Mouse (Mus musculus): ENCODE results near the gene Hist1h4k. TPM values are rescaled to one million over a fixed set of nuclear protein-coding genes. Genes with fewer than 3 reads are reported as not detected.
"Not testable (repeated sequence)": the region's sequence is repeated elsewhere in the genome, so short reads cannot be mapped to it uniquely, and the experiment has no call there.

Gene Hist1h4k
- total and polyA plus RNA-seq, 2 experiments = 3.6 to 41.2 TPM

GRCm38 (mm10) chr13:21787760-21788593 lies 37.7 kb upstream of the Hist1h4k start:
- Histone ChIP-seq H3K27me3 (ENCODE audit: control insufficient read depth, insufficient read depth, low read length) (no peaks in the 10 kb centered on the region; the same call in 1 of the 2 replicates), H3K27ac (replicated peaks; ENCODE audit: insufficient read depth, low read depth, low read length) (no peak overlapping the region), H3K9ac (ENCODE audit: low read depth, low read length) (no peak overlapping the region), H3K4me3 (ENCODE audit: insufficient read depth, low read depth, low read length) (no peak overlapping the region), H3K79me2 (ENCODE audit: control insufficient read depth, insufficient read depth, low read length) (no peaks in the 10 kb centered on the region), H3K4me1 (ENCODE audit: control insufficient read depth, insufficient read depth, low read length) (peaks cover 2% of the 10 kb centered on the region; the same call in 1 of the 2 replicates), H3K36me3 (ENCODE audit: control insufficient read depth, insufficient read depth, low read length) (no peaks in the 10 kb centered on the region)
- WGBS = 48% methylated on average over 16 of the region's 21 CpGs
- TF ChIP-seq CTCF (IDR thresholded peaks at IDR 0.05; ENCODE audit: low read depth, low read length) (no peak), POLR2A (IDR thresholded peaks at IDR 0.05; ENCODE audit: extremely low read depth, insufficient read depth, low read length) (no peak)
- no peak for DNase-seq (ENCODE audit: extremely low read depth, low read depth, low spot score)

GRCm38 (mm10) chr13:21786899-21787629 lies 36.8 kb upstream of the Hist1h4k start, which contains the start of the genes Hist1h2an and Hist1h2bp:
TSS of gene Hist1h2an (minus strand) at chr13:21787218.
TSS of gene Hist1h2bp (plus strand) at chr13:21787461.
- DNase-seq (ENCODE audit: extremely low read depth, low read depth, low spot score) = peak; percentile 77
- not testable (repeated sequence) for H3K27me3 ChIP-seq (ENCODE audit: control insufficient read depth, insufficient read depth, low read length); H3K27ac ChIP-seq (replicated peaks; ENCODE audit: insufficient read depth, low read depth, low read length); H3K4me1 ChIP-seq (ENCODE audit: control insufficient read depth, insufficient read depth, low read length); H3K36me3 ChIP-seq (ENCODE audit: control insufficient read depth, insufficient read depth, low read length); H3K79me2 ChIP-seq (ENCODE audit: control insufficient read depth, insufficient read depth, low read length)
- Histone ChIP-seq H3K9ac (ENCODE audit: low read depth, low read length) (peak within 1 kb of the TSS; percentile 60; the same call in 1 of the 2 replicates), H3K4me3 (ENCODE audit: insufficient read depth, low read depth, low read length) (peak within 1 kb of the TSS; percentile 44; the same call in 1 of the 2 replicates)
- WGBS = under 1% methylated on average over 43 of the region's 63 CpGs

DNA sequence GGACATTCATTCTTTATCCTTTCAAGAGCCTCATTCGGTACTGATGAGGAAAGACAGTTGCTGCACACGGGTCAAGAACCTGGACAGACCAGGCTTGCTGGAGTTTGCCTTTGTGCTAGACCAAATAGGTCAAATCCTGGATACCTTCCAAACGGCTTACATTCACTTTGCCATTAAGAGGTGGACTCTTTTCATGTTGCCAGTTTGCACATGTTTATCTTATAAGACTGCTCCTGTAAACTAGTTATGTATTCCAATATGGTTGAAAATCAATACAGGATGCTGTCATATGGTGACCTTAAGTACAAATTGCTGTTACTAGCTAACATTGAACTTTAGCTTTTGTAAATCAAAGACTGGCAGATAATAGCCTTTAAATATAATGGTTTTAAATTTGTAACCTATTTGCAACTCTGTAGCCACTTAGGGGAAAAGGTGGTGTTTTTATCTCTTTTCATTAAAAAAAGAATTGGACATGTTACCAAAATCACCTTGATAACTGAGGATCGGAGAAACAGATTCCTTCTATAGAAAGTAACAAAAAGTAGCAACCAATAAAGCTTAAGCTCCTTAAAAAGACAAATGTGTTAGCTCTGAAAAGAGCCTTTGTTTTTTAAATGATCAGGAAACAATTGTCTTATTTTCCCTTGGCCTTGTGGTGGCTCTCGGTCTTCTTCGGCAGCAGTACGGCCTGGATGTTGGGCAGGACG lies 36.0 kb upstream of the Hist1h4k start:
- H3K4me1 ChIP-seq (ENCODE audit: control insufficient read depth, insufficient read depth, low read length) = peaks cover 4% of the 10 kb centered on the region
- peak overlapping the region; percentile 44; the same call in 1 of the 2 replicates for H3K4me3 ChIP-seq (ENCODE audit: insufficient read depth, low read depth, low read length)
- H3K79me2 ChIP-seq (ENCODE audit: control insufficient read depth, insufficient read depth, low read length) = no peaks in the 10 kb centered on the region
- WGBS = 12% methylated on average over 8 of the region's 8 CpGs
- H3K36me3 ChIP-seq (ENCODE audit: control insufficient read depth, insufficient read depth, low read length) = no peaks in the 10 kb centered on the region
- no peak for TF ChIP-seq CTCF (IDR thresholded peaks at IDR 0.05; ENCODE audit: low read depth, low read length)
- no peak for TF ChIP-seq POLR2A (IDR thresholded peaks at IDR 0.05; ENCODE audit: extremely low read depth, insufficient read depth, low read length)
- no peak overlapping the region for H3K27ac ChIP-seq (replicated peaks; ENCODE audit: insufficient read depth, low read depth, low read length)
- no peak for DNase-seq (ENCODE audit: extremely low read depth, low read depth, low spot score)
- H3K9ac ChIP-seq (ENCODE audit: low read depth, low read length) = peak overlapping the region; percentile 60; the same call in 1 of the 2 replicates
- no peaks in the 10 kb centered on the region; the same call in 1 of the 2 replicates for H3K27me3 ChIP-seq (ENCODE audit: control insufficient read depth, insufficient read depth, low read length)

GRCm38 (mm10) chr13:21784311-21784710 lies 34.0 kb upstream of the Hist1h4k start:
- no peaks in the 10 kb centered on the region; the same call in 1 of the 2 replicates for H3K27me3 ChIP-seq (ENCODE audit: control insufficient read depth, insufficient read depth, low read length)
- H3K4me1 ChIP-seq (ENCODE audit: control insufficient read depth, insufficient read depth, low read length) = peaks cover 8% of the 10 kb centered on the region
- DNase-seq (ENCODE audit: extremely low read depth, low read depth, low spot score) = no peak
- H3K79me2 ChIP-seq (ENCODE audit: control insufficient read depth, insufficient read depth, low read length) = no peaks in the 10 kb centered on the region
- no peak overlapping the region for H3K27ac ChIP-seq (replicated peaks; ENCODE audit: insufficient read depth, low read depth, low read length)
- H3K36me3 ChIP-seq (ENCODE audit: control insufficient read depth, insufficient read depth, low read length) = no peaks in the 10 kb centered on the region
- 75% methylated on average over 6 of the region's 6 CpGs for WGBS
- H3K9ac ChIP-seq (ENCODE audit: low read depth, low read length) = no peak overlapping the region
- H3K4me3 ChIP-seq (ENCODE audit: insufficient read depth, low read depth, low read length) = no peak overlapping the region
- no peak for TF ChIP-seq CTCF (IDR thresholded peaks at IDR 0.05; ENCODE audit: low read depth, low read length)
- no peak for TF ChIP-seq POLR2A (IDR thresholded peaks at IDR 0.05; ENCODE audit: extremely low read depth, insufficient read depth, low read length)

DNA sequence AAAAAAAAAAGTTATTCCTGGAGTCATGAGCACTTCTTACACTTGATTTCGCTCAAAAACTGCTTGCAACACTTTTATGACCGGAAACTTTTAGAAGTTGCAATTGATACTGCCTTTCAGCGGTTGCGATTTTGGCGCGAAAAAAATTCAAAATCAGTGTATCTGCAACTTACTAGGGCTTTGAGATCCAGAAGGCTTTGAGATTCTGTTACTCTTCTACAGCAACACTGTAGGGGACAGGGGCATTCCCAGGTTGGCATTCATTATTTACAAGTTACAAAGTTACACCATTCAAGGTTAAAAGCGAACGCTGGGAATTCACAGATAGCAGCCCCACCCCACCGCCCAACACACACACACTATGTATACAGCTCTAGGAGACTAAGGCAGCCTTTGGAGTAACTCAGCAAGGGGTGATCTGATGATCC lies 33.4 kb upstream of the Hist1h4k start:
- H3K4me3 ChIP-seq (ENCODE audit: insufficient read depth, low read depth, low read length) = peak overlapping the region; percentile 42; the same call in 1 of the 2 replicates
- H3K27ac ChIP-seq (replicated peaks; ENCODE audit: insufficient read depth, low read depth, low read length) = no peak overlapping the region
- no peak overlapping the region for H3K9ac ChIP-seq (ENCODE audit: low read depth, low read length)
- no peaks in the 10 kb centered on the region; the same call in 1 of the 2 replicates for H3K27me3 ChIP-seq (ENCODE audit: control insufficient read depth, insufficient read depth, low read length)
- DNase-seq (ENCODE audit: extremely low read depth, low read depth, low spot score) = no peak
- TF ChIP-seq CTCF (IDR thresholded peaks at IDR 0.05; ENCODE audit: low read depth, low read length) (no peak), POLR2A (IDR thresholded peaks at IDR 0.05; ENCODE audit: extremely low read depth, insufficient read depth, low read length) (no peak)
- H3K36me3 ChIP-seq (ENCODE audit: control insufficient read depth, insufficient read depth, low read length) = no peaks in the 10 kb centered on the region
- H3K79me2 ChIP-seq (ENCODE audit: control insufficient read depth, insufficient read depth, low read length) = no peaks in the 10 kb centered on the region
- peaks cover 8% of the 10 kb centered on the region for H3K4me1 ChIP-seq (ENCODE audit: control insufficient read depth, insufficient read depth, low read length)
- 7% methylated on average over 9 of the region's 9 CpGs for WGBS

Measured in liver, adult 2 months (tissue).